Comparison of ENCODE assay signal across 8 mouse cellular contexts in genomic region chr17:79714368-79714895, GRCm38 (mm10). TPM values are rescaled to one million over a fixed set of nuclear protein-coding genes. Genes with fewer than 3 reads are reported as not detected.
DNase-seq lines count a peak whose midpoint lies in the region; ATAC-seq and TF ChIP-seq lines count a peak whose summit lies in the region.

No protein-coding gene starts in this region.

- H3K4me2 ChIP-seq in forebrain, postnatal 0 days (ENCODE audit: low read depth): peak overlapping the region; percentile 93
- H3K4me2 ChIP-seq in liver, embryonic 15.5 days: peak overlapping the region; percentile 62

- H3K36me3 ChIP-seq in forebrain, postnatal 0 days (ENCODE audit: insufficient read depth): no peaks in the 10 kb centered on the region
- H3K36me3 ChIP-seq in liver, embryonic 15.5 days (replicated peaks): no peaks in the 10 kb centered on the region
- H3K36me3 ChIP-seq in thymus, adult 2 months (ENCODE audit: control insufficient read depth, insufficient read depth, low read length): no peaks in the 10 kb centered on the region

- TF ChIP-seq POLR2A in thymus, adult 2 months (IDR thresholded peaks at IDR 0.05; ENCODE audit: control insufficient read depth, extremely low read depth, insufficient read depth, low read length, poor library complexity): no peak

- DNase-seq in thymus, postnatal 4 days: peak; percentile 12
- no peak for DNase-seq in thymus, adult 18-20 months
- DNase-seq in forebrain, postnatal 0 days: no peak
- DNase-seq in urinary bladder, postnatal 25 days (ENCODE audit: low spot score): no peak
- no peak for DNase-seq in cerebellum, postnatal 36 days
- no peak for DNase-seq in thymus, adult 2 months

- H3K9me3 ChIP-seq in forebrain, postnatal 0 days (ENCODE audit: low read length): no peaks in the 10 kb centered on the region
- no peaks in the 10 kb centered on the region for H3K9me3 ChIP-seq in liver, embryonic 15.5 days (replicated peaks)

- H3K9ac ChIP-seq in forebrain, postnatal 0 days: peak overlapping the region; percentile 37; the same call in 1 of the 2 replicates
- no peak overlapping the region for H3K9ac ChIP-seq in liver, embryonic 15.5 days

- peaks cover 43% of the 10 kb centered on the region for H3K27me3 ChIP-seq in forebrain, postnatal 0 days (ENCODE audit: insufficient read depth, low read length)
- peaks cover 91% of the 10 kb centered on the region for H3K27me3 ChIP-seq in liver, embryonic 15.5 days
- peaks cover 27% of the 10 kb centered on the region for H3K27me3 ChIP-seq in thymus, adult 2 months (ENCODE audit: control insufficient read depth, insufficient read depth, low read length)

- 2% methylated on average over 16 of the region's 16 CpGs for WGBS in forebrain, postnatal 0 days
- 3% methylated on average over 16 of the region's 16 CpGs for WGBS in liver, embryonic 15.5 days (ENCODE audit: insufficient replicate concordance)
- WGBS in thymus, adult 2 months: 12% methylated on average over 16 of the region's 16 CpGs

- H3K27ac ChIP-seq in forebrain, postnatal 0 days (ENCODE audit: low read depth, low read length): no peak overlapping the region
- H3K27ac ChIP-seq in liver, embryonic 15.5 days (replicated peaks): no peak overlapping the region
- no peak overlapping the region for H3K27ac ChIP-seq in thymus, adult 2 months (ENCODE audit: control insufficient read depth, insufficient read depth, low read length)

- H3K4me3 ChIP-seq in forebrain, postnatal 0 days (ENCODE audit: low read depth, low read length): peak overlapping the region; percentile 44
- peak overlapping the region; percentile 22 for H3K4me3 ChIP-seq in liver, embryonic 15.5 days (replicated peaks)
- H3K4me3 ChIP-seq in thymus, adult 2 months (ENCODE audit: control insufficient read depth, insufficient read depth, low read length): no peak overlapping the region

- H3K4me1 ChIP-seq in forebrain, postnatal 0 days (ENCODE audit: insufficient read depth): peaks cover 9% of the 10 kb centered on the region; the same call in 1 of the 2 replicates
- H3K4me1 ChIP-seq in liver, embryonic 15.5 days (replicated peaks): peaks cover 25% of the 10 kb centered on the region
- H3K4me1 ChIP-seq in thymus, adult 2 months (replicated peaks; ENCODE audit: control insufficient read depth, insufficient read depth, low read length): peaks cover 26% of the 10 kb centered on the region

- TF ChIP-seq CTCF in forebrain, postnatal 0 days (IDR thresholded peaks at IDR 0.05; ENCODE audit: low read depth): no peak
- TF ChIP-seq CTCF in thymus, adult 2 months (IDR thresholded peaks at IDR 0.05; ENCODE audit: borderline replicate concordance, control insufficient read depth, extremely low read depth, insufficient read depth, low read length, poor library complexity): no peak

- no peak for ATAC-seq in forebrain, postnatal 0 days
- ATAC-seq in liver, embryonic 15.5 days (ENCODE audit: insufficient read depth): no peak
- ATAC-seq in monocyte, adult 5-6 weeks (replicated peaks; ENCODE audit: insufficient number of reproducible peaks, low FRiP score, low TSS enrichment, poor library complexity, severe bottlenecking): no peak

RNA-seq across cellular contexts. Expression of gene Cyp1b1, which starts 0.4 kb away (rescaled TPM):
- 5.7 and 7.5 TPM in 2 replicates for total RNA-seq in forebrain, postnatal 0 days (2014; rRNA removed)
- 5.2 and 5.4 TPM in 2 replicates for polyA plus RNA-seq in forebrain, postnatal 0 days (2015; fragmentation: Nextera tagmentation; extraction: Ambion mirVana)
- 0.24 and 0.37 TPM in 2 replicates for polyA plus RNA-seq in liver, embryonic 15.5 days (2015; fragmentation: Nextera tagmentation; extraction: Ambion mirVana)
- total RNA-seq in monocyte, adult 5-6 weeks (2017): not detected in 3 replicates
- polyA plus RNA-seq in thymus, adult 2 months (2012; rRNA removed): 12.2 and 14.1 TPM in 2 replicates
